Mouse (Mus musculus) testis, adult 2 months (tissue): ENCODE results near the gene Ttll13. TPM values are rescaled to one million over a fixed set of nuclear protein-coding genes. Genes with fewer than 3 reads are reported as not detected.

ENCODE experiments used
- H3K27ac ChIP-seq: fragments of 200-500 bp; 2 replicates; pipeline ENCODE4 v1.5.1; 2012; ENCODE audit warnings: low read depth, low read length; ENCODE audit not compliant: control insufficient read depth, insufficient read depth
- H3K27me3 ChIP-seq: fragments of 200-500 bp; 2 replicates; pipeline ENCODE4 v1.6.1; 2012; ENCODE audit warnings: mild to moderate bottlenecking, low read length, moderate library complexity; ENCODE audit not compliant: control insufficient read depth, insufficient read depth
- H3K36me3 ChIP-seq: fragments of 200-500 bp; 2 replicates; pipeline ENCODE4 v1.6.1; 2012; ENCODE audit warnings: mild to moderate bottlenecking, low read length; ENCODE audit not compliant: control insufficient read depth, insufficient read depth
- H3K4me1 ChIP-seq: fragments of 200-500 bp; 2 replicates; pipeline ENCODE4 v1.6.1; 2012; ENCODE audit warnings: low read length; ENCODE audit not compliant: control insufficient read depth, insufficient read depth
- H3K4me3 ChIP-seq: fragments of 200-500 bp; 2 replicates; pipeline ENCODE4 v1.5.1; 2012; ENCODE audit warnings: low read depth, mild to moderate bottlenecking, low read length, moderate library complexity, mixed read lengths; ENCODE audit not compliant: control insufficient read depth
- CTCF ChIP-seq: fragments of 200-500 bp; IDR thresholded peaks from 2 replicates; pipeline ENCODE4 v1.5.1; 2012; ENCODE audit warnings: low read depth, mild to moderate bottlenecking, inconsistent platforms, low read length, moderate library complexity; ENCODE audit not compliant: control insufficient read depth, insufficient read depth, insufficient replicate concordance
- POLR2A ChIP-seq: fragments of 200-500 bp; IDR thresholded peaks from 2 replicates; pipeline ENCODE4 v1.6.1; 2012; ENCODE audit warnings: low read depth, mild to moderate bottlenecking, inconsistent platforms, low read length, moderate library complexity; ENCODE audit not compliant: control insufficient read depth
- polyA plus RNA-seq: library from polyadenylated mRNA; depleted of rRNA; stranded (reverse); fragments of >200 nt; gene quantifications from 2 replicates; pipeline ENCODE4 v1.2.3, GENCODE M21; 2012

The Ttll13 gene
- polyA plus RNA-seq, 1 experiment = 361 TPM

DNA sequence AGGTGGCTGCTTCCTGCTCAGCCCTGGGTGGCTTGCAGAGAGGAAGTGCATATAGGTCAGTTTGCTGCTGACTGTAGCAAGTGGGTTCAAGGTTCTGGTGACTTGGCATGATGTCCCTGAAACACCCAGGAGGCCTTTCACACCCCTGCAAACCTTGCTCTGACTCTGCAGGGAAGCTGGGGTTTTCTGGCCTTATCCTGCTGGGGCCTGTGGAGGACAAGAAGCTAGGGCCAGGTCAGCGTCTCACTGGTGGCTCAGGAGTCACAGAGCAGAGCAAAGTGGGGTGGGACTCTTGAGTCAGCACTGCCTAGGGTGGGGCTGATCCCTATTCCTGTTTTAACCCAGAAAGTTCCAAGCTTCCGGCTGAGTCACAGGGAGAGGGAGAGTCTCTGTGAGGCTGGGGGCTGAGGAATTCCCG is 38.9 kb upstream of the Ttll13 start:
- TF ChIP-seq POLR2A (no peak), CTCF (no peak)
- Histone ChIP-seq H3K36me3 (no peaks in the 10 kb centered on the region), H3K27ac (no peak overlapping the region), H3K4me3 (no peak overlapping the region), H3K4me1 (peaks cover 12% of the 10 kb centered on the region), H3K27me3 (no peaks in the 10 kb centered on the region)

DNA sequence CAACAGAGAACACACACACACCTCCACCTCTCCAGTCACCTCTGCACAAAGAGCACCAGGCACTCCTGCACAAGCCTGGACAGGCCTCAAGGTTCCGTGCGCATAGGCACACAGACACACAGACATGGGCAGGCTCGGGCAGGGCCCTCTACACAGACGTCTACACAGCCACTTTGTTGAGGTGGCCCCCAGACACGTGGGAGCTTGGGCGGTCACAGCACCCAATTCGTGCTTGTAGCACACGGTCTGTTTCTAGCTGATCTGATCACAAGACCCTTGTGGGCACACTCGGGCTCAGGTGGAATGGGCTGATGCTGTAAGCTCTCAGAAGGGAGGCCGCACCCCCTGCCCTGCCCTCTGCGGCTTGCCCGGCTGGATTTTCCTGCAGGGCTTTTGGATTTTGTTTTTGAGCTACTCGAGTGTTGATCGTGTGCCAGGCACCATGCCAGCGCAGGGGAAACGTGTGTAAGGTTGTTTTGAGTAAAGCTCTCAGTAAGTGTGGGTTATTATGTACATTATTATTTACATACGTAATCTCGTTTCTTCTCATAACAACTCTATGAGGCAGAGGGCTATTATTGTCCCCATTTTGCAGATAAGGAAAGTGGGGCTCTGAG is 38.0 kb upstream of the Ttll13 start:
- Histone ChIP-seq H3K4me3 (no peak overlapping the region), H3K4me1 (peaks cover 12% of the 10 kb centered on the region), H3K27ac (no peak overlapping the region), H3K27me3 (no peaks in the 10 kb centered on the region), H3K36me3 (no peaks in the 10 kb centered on the region)
- TF ChIP-seq CTCF (no peak), POLR2A (no peak)

DNA sequence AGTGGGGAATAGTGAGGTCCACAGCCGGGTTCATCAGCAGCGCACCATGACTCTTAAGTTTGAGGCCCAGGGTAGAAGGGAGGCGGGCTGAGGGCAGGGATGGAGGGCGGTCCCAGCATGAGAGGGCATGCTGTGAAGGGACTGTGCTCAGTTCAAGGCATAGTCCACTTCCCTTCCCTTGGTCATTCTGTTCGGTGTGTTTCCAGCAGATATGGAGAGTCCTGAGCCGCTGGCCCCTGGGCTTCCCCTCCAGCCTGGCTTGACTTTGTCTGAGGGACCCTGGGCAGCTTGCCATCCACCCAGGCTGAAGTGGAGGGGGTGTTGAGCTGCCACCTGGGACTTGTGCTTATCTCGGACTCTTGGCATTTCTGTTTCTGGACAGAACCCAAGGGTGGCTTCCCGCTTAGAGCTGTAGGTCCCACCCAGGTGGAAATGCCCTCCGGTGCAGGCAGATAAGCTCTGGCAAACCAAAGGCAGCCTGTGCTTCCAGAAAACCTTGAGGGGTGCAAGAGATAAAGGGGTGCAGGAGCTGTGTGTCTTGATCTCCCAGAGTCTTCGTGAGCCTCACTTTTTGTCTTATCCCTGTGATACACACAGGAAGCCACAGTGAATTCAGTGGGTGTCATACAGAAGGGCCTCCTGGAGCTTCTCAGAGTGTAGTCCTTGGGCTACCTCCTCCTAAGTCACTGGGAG is 37.3 kb upstream of the Ttll13 start:
- peaks cover 12% of the 10 kb centered on the region for H3K4me1 ChIP-seq
- no peak overlapping the region for H3K27ac ChIP-seq
- no peaks in the 10 kb centered on the region for H3K27me3 ChIP-seq
- no peak overlapping the region for H3K4me3 ChIP-seq
- TF ChIP-seq POLR2A (no peak), CTCF (no peak)
- no peaks in the 10 kb centered on the region for H3K36me3 ChIP-seq

DNA sequence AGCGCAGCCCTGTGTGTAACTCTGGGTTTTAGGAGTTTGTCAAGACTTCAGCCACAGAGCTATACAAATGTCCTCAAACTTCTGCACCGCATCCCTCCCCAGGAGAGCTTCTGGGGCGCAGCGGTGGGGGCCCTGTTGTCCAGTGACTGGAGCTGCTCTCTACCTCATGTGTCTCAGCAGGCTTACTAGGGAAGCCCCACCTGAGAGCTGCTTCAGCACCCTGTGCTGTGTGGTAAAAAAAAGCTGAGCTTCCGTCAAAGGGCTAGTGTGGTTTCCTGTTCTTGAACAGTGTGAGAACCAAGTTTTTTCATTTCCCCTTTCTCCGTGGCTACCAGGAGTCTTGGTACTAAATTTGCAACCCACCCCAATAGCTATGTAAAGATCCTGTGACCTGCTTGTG is 36.5 kb upstream of the Ttll13 start:
- TF ChIP-seq POLR2A = no peak
- TF ChIP-seq CTCF = no peak
- no peak overlapping the region for H3K27ac ChIP-seq
- no peaks in the 10 kb centered on the region for H3K27me3 ChIP-seq
- no peaks in the 10 kb centered on the region for H3K36me3 ChIP-seq
- peaks cover 12% of the 10 kb centered on the region for H3K4me1 ChIP-seq
- no peak overlapping the region for H3K4me3 ChIP-seq

DNA sequence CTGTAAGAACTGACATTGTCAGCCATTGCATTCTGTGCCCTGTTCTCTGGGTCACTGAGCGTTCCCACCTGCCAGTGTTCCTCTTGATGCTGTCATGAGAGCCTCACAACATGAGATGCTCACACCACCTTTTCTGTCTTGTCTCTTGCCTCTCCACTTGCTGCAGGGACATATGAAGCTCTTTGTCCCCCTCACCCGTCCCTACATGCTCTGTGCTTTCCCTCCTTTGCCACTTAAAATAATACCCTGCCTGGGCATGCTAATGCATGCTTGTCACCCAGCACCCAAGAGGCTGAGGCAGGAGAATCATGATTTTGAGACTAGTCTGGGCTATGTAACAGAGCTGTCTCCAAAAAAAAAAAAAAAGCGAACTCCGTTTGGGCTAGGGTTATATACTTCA is 35.2 kb upstream of the Ttll13 start:
- Histone ChIP-seq H3K36me3 (no peaks in the 10 kb centered on the region), H3K4me1 (peaks cover 12% of the 10 kb centered on the region), H3K4me3 (no peak overlapping the region), H3K27ac (no peak overlapping the region), H3K27me3 (no peaks in the 10 kb centered on the region)
- TF ChIP-seq CTCF = no peak
- TF ChIP-seq POLR2A = no peak

DNA sequence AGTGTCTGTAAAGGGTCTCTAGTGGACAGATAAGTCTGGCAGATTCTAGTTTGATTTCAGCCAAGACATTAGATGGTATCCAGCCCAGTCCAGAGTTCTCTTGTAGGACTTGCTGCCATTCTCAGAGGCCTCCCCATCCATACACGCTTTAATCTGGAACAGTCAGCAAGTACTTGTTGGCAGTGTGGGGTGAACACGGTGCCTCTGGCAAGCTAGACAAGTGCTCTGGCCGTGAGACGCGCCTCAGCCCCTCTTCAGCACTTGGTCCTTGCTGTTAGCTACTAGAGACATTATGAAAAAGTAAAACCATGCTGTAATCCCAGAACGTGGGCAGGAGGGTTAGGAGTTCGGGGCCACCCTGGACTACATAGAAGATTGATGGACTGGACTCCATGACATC is 32.6 kb upstream of the Ttll13 start:
- Histone ChIP-seq H3K4me1 (peaks cover 2% of the 10 kb centered on the region; the same call in 1 of the 2 replicates), H3K36me3 (no peaks in the 10 kb centered on the region; the same call in 1 of the 2 replicates), H3K27me3 (no peaks in the 10 kb centered on the region), H3K27ac (no peak overlapping the region), H3K4me3 (no peak overlapping the region)
- TF ChIP-seq CTCF (no peak), POLR2A (no peak)

DNA sequence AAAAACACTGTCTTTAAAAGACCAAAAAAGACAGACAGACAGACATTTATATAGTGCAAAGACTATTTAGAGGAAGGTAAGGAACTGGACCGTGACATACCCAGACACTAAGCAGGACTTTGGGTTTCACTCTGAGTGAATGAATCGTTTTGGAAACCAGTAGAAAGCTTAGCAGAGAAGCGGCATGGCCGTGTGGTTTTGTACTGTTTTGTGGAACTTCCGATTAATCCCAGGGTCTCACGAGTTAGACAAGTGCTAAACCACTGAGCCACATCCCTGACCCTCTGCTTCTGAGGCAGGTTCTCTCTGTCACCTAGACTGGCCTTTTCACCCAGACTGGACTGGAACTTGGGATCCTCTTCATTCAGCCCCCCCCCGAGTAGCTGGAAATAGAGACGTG is 31.7 kb upstream of the Ttll13 start:
- no peaks in the 10 kb centered on the region; the same call in 1 of the 2 replicates for H3K36me3 ChIP-seq
- H3K4me3 ChIP-seq = no peak overlapping the region
- no peak overlapping the region for H3K27ac ChIP-seq
- H3K27me3 ChIP-seq = no peaks in the 10 kb centered on the region
- TF ChIP-seq POLR2A = no peak
- TF ChIP-seq CTCF = no peak
- no peaks in the 10 kb centered on the region for H3K4me1 ChIP-seq
